Mouse (Mus musculus) spleen, adult 2 months (tissue): ENCODE data around the gene Magi1.

ENCODE experiments used
- CTCF ChIP-seq: fragments of 200-500 bp; IDR thresholded peaks from 2 replicates; pipeline ENCODE4 v1.5.1; 2011; ENCODE audit warnings: mild to moderate bottlenecking, inconsistent platforms; ENCODE audit not compliant: insufficient read depth, insufficient read length, insufficient replicate concordance; ENCODE audit errors: extremely low read depth
- POLR2A ChIP-seq: fragments of 200-500 bp; IDR thresholded peaks from 2 replicates; pipeline ENCODE4 v1.6.1; 2011; ENCODE audit warnings: low read depth, low read length, inconsistent platforms

- TF ChIP-seq CTCF (no peak), POLR2A (no peak)
Measured at GRCm38 (mm10) chr6:93902239-93902638, 381.5 kb downstream of the Magi1 start.
